Mouse (Mus musculus) cerebellum, adult 18-20 months (tissue): ENCODE measurements around the gene Hipk2.

Source experiments
- DNase-seq, 2 experiments: peaks; one replicate each; pipeline ENCODE4 v3.0.0; 2021

Hipk2 gene

GRCm38 (mm10) chr6:38785747-38786146, 90.2 kb downstream of the Hipk2 start:
- peak in 1 of 2 experiments; percentile 17 for DNase-seq

GRCm38 (mm10) chr6:38779411-38779810, 96.6 kb downstream of the Hipk2 start:
- DNase-seq, result no peak

- DNase-seq, result no peak
Measured at GRCm38 (mm10) chr6:38778887-38779286, 97.1 kb downstream of the Hipk2 start.

GRCm38 (mm10) chr6:38776000-38776584, 99.9 kb downstream of the Hipk2 start:
- DNase-seq, result no peak

- no peak for DNase-seq
Measured at GRCm38 (mm10) chr6:38772836-38773518, 103.0 kb downstream of the Hipk2 start.

- DNase-seq, result no peak
Measured at GRCm38 (mm10) chr6:38771061-38771667, 104.8 kb downstream of the Hipk2 start.

- no peak for DNase-seq
Measured at GRCm38 (mm10) chr6:38769627-38770026, 106.3 kb downstream of the Hipk2 start.

- no peak for DNase-seq
Measured at GRCm38 (mm10) chr6:38762588-38763265, 113.2 kb downstream of the Hipk2 start.

GRCm38 (mm10) chr6:38762006-38762405, 114.0 kb downstream of the Hipk2 start:
- no peak for DNase-seq

- DNase-seq, result no peak
Measured at GRCm38 (mm10) chr6:38760911-38761706, 114.9 kb downstream of the Hipk2 start.

GRCm38 (mm10) chr6:38759922-38760620, 115.9 kb downstream of the Hipk2 start:
- DNase-seq, result no peak

GRCm38 (mm10) chr6:38759186-38759585, 116.8 kb downstream of the Hipk2 start:
- DNase-seq, result no peak

GRCm38 (mm10) chr6:38757597-38757996, 118.4 kb downstream of the Hipk2 start:
- no peak for DNase-seq

GRCm38 (mm10) chr6:38756968-38757367, 119.0 kb downstream of the Hipk2 start:
- no peak for DNase-seq

- no peak for DNase-seq
Measured at GRCm38 (mm10) chr6:38755961-38756360, 120.0 kb downstream of the Hipk2 start.

GRCm38 (mm10) chr6:38755188-38755587, 120.8 kb downstream of the Hipk2 start:
- DNase-seq, result no peak

GRCm38 (mm10) chr6:38753729-38754128, 122.2 kb downstream of the Hipk2 start:
- no peak for DNase-seq

- no peak for DNase-seq
Measured at GRCm38 (mm10) chr6:38753025-38753424, 122.9 kb downstream of the Hipk2 start.

- DNase-seq, result no peak
Measured at GRCm38 (mm10) chr6:38752495-38752894, 123.5 kb downstream of the Hipk2 start.

GRCm38 (mm10) chr6:38748037-38748436, 127.9 kb downstream of the Hipk2 start:
- no peak for DNase-seq

- no peak for DNase-seq
Measured at GRCm38 (mm10) chr6:38743351-38743750, 132.6 kb downstream of the Hipk2 start.

- no peak for DNase-seq
Measured at GRCm38 (mm10) chr6:38742441-38742840, 133.5 kb downstream of the Hipk2 start.
